ENCODE assay signal across 15 mouse cellular contexts in the genomic region with DNA sequence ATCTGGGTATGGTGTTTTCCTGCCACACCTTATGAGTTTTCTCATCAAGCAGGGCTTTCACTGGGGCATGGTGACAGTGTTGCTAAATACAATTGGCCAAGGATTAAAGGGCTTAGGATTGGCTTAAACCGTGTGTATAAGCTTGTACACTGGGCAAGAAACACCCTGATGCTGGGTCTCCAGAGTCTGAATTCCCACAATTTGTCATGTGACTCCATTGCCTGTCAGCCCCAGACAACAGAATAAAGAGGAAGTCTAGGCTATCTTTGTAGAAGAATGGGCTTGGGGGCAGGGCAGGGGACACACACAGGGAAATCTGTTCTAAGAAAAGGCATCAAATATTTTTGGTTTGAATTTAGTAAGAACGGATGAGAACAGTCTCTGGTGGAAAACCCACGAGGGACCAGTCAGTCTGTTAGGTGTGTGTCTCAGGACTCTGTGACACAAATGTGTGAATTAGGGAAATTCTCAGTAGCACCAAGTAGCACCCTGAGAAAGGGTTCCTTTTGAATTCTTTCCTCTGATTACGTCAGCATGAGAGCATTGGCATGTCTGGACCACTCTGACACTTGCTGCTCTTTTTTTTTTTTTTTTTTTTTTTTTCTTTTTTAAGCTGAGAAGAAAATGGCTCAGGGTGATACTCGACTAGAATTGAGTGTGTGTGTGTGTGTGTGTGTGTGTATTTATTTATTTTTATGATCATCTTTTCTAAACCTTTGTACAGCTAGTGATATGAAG.
A peak's percentile ranks its signal among the peaks of the same experiment; 100 is the strongest.
DNase-seq lines count a peak whose midpoint lies in the region; ATAC-seq and TF ChIP-seq lines count a peak whose summit lies in the region.
"Had no signal": no experiment of that assay in that cellular context is flagged by ENCODE, and none has a peak within 500 bp of the region (broad histone marks: within the 10 kb centered on the region; RNA-seq: fewer than 3 reads in every experiment).

No protein-coding gene starts in this region.

- 39% methylated on average over 5 of the region's 5 CpGs for WGBS in lung, embryonic 16.5 days
- 32% methylated on average over 5 of the region's 5 CpGs for WGBS in heart, adult 2 months

- H3K4me3 ChIP-seq in lung, embryonic 16.5 days (ENCODE audit: low read length) = no peak overlapping the region
- no peak overlapping the region for H3K4me3 ChIP-seq in ES-E14 (ENCODE audit: insufficient read depth in 1 of 2, low read depth in 1 of 2, low read length in 2 of 2, poor library complexity in 1 of 2, severe bottlenecking in 1 of 2)
- no peak overlapping the region for H3K4me3 ChIP-seq in heart, adult 2 months
- H3K4me3 ChIP-seq: heart, embryonic 15.5 days; layer of hippocampus, adult 2 months; limb, embryonic 10.5 days had no signal

- in situ Hi-C loops in ES-E14 (cut with MboI; ENCODE audit: low sequenced_read_pairs in 2 of 2, unreplicated experiment in 2 of 2) = no loop called here

- ATAC-seq in lung, embryonic 16.5 days (ENCODE audit: low read depth) = peak; percentile 61; the same call in 1 of the 2 replicates
- ATAC-seq: intestine, embryonic 16.5 days; liver, postnatal 0 days had no signal

- H3K4me2 ChIP-seq in lung, embryonic 16.5 days (ENCODE audit: low read depth, low read length) = no peak overlapping the region
- H3K4me2 ChIP-seq: heart, embryonic 15.5 days had no signal

- intact Hi-C loops in heart, adult 2 months (cut with DNase I) = no loop called here

- 0 out of 2 replicates have a peak, but pooled peaks cover 2% of the 10 kb centered on the region for H3K4me1 ChIP-seq in lung, embryonic 16.5 days (replicated peaks; ENCODE audit: control insufficient read depth, insufficient read depth, low read length)
- H3K4me1 ChIP-seq in ES-E14 (ENCODE audit: control insufficient read depth in 2 of 2, insufficient read depth in 2 of 2, low read length in 2 of 2, poor library complexity in 1 of 2) = no peaks in the 10 kb centered on the region
- H3K4me1 ChIP-seq in heart, adult 2 months (ENCODE audit: control insufficient read depth, insufficient read depth, low read length) = peaks cover 8% of the 10 kb centered on the region
- H3K4me1 ChIP-seq: limb, embryonic 10.5 days had no signal

- H3K27ac ChIP-seq in lung, embryonic 16.5 days (ENCODE audit: low read length) = no peak overlapping the region
- H3K27ac ChIP-seq in ES-E14 (ENCODE audit: insufficient read depth, low read depth, low read length, poor library complexity, severe bottlenecking) = no peak overlapping the region
- H3K27ac ChIP-seq in heart, adult 2 months = no peak overlapping the region
- H3K27ac ChIP-seq: heart, embryonic 15.5 days; layer of hippocampus, adult 2 months; limb, embryonic 10.5 days had no signal

- TF ChIP-seq POLR2A in brain, embryonic 14.5 days (IDR thresholded peaks at IDR 0.05; ENCODE audit: borderline replicate concordance, extremely low read depth, insufficient read depth, insufficient read length, poor library complexity, severe bottlenecking) = no peak
- no peak for TF ChIP-seq POLR2A in heart, adult 2 months (IDR thresholded peaks at IDR 0.05; ENCODE audit: insufficient read depth, low read depth, low read length)

- no peak for DNase-seq in lung, postnatal 14 days
- DNase-seq in ES-E14 (ENCODE audit: low read depth, low spot score) = no peak
- peak; percentile 46 for DNase-seq in brain, embryonic 14.5 days (ENCODE audit: low read depth)
- peak; percentile 14 for DNase-seq in induced T-regulatory cell, adult 2 months (ENCODE audit: low read depth)
- no peak for DNase-seq in yolk sac, embryonic 10.5 days (ENCODE audit: low spot score)
- no peak for DNase-seq in heart, adult 2 months
- DNase-seq: adrenal gland, postnatal 14 days; cerebellum, adult 11 months; liver, postnatal 0 days; right cerebral cortex, postnatal 14 days had no signal

- TF ChIP-seq EP300 in heart, adult 2 months (IDR thresholded peaks at IDR 0.05; ENCODE audit: insufficient read depth, low read depth, low read length) = no peak

- H3K9ac ChIP-seq in lung, embryonic 16.5 days (ENCODE audit: low read length) = no peak overlapping the region
- H3K9ac ChIP-seq in ES-E14 (ENCODE audit: insufficient read depth, low read depth, low read length, poor library complexity, severe bottlenecking) = no peak overlapping the region
- H3K9ac ChIP-seq in heart, adult 2 months (ENCODE audit: low read depth, low read length) = no peak overlapping the region
- H3K9ac ChIP-seq: heart, embryonic 15.5 days; liver, postnatal 0 days had no signal

- H3K9me3 ChIP-seq in lung, embryonic 16.5 days (ENCODE audit: control insufficient read depth, low read length) = no peaks in the 10 kb centered on the region
- no peaks in the 10 kb centered on the region for H3K9me3 ChIP-seq in ES-E14 (ENCODE audit: control insufficient read depth, insufficient read depth, low read depth, low read length)
- H3K9me3 ChIP-seq: heart, embryonic 15.5 days; limb, embryonic 10.5 days had no signal

- no peaks in the 10 kb centered on the region for H3K36me3 ChIP-seq in lung, embryonic 16.5 days (ENCODE audit: control insufficient read depth, insufficient read depth, low read length)
- no peaks in the 10 kb centered on the region for H3K36me3 ChIP-seq in ES-E14 (ENCODE audit: control insufficient read depth, insufficient read depth, low read length, poor library complexity, severe bottlenecking)
- H3K36me3 ChIP-seq in heart, adult 2 months (ENCODE audit: control insufficient read depth, insufficient read depth, low read length) = peaks cover 3% of the 10 kb centered on the region; the same call in 1 of the 2 replicates
- H3K36me3 ChIP-seq: heart, embryonic 15.5 days; limb, embryonic 10.5 days had no signal

- TF ChIP-seq CTCF in brain, embryonic 14.5 days (IDR thresholded peaks at IDR 0.05; ENCODE audit: borderline replicate concordance, extremely low read depth, insufficient read depth, insufficient read length) = no peak
- TF ChIP-seq CTCF in heart, adult 2 months (IDR thresholded peaks at IDR 0.05) = no peak

- H3K79me2 ChIP-seq in heart, adult 2 months (replicated peaks; ENCODE audit: control insufficient read depth, insufficient read depth, low read length) = no peaks in the 10 kb centered on the region

- H3K27me3 ChIP-seq in lung, embryonic 16.5 days (ENCODE audit: control insufficient read depth, insufficient read depth, low read depth, low read length) = no peaks in the 10 kb centered on the region
- no peaks in the 10 kb centered on the region for H3K27me3 ChIP-seq in heart, adult 2 months (ENCODE audit: control insufficient read depth, insufficient read depth, low read length)
- H3K27me3 ChIP-seq: heart, embryonic 15.5 days had no signal

TF ChIP-seq in ES-E14, 5 proteins besides CTCF, POLR2A, EP300 and RAD21:
- TF ChIP-seq MAFK (IDR thresholded peaks at IDR 0.05; ENCODE audit: insufficient read depth, low read depth, low read length) (no peak), ZNF384 (IDR thresholded peaks at IDR 0.05; ENCODE audit: low read depth, low read length) (peak; percentile 62; the same call in 1 of the 2 replicates)

Comparison
In these comparisons a context has a peak if more than half of its experiments do, and no peak if none do; other contexts are left out.
1. DNase-seq: peak in brain, embryonic 14.5 days (single experiment) and induced T-regulatory cell, adult 2 months (single experiment); none in lung, postnatal 14 days (single experiment), ES-E14 (single experiment), yolk sac, embryonic 10.5 days (single experiment) and heart, adult 2 months (0 of 2).